Mouse (Mus musculus) limb, embryonic 13.5 days (tissue): ENCODE measurements around the gene Cnot6. TPM values are rescaled to one million over a fixed set of nuclear protein-coding genes. Genes with fewer than 3 reads are reported as not detected.

ENCODE experiments used
- ATAC-seq: fragments of 200-750 bp; cut with Nextera tagmentation; 2 replicates; pipeline ENCODE4 v1.8.0; 2017; ENCODE audit warnings: low read depth, moderate number of reproducible peaks, moderate TSS enrichment; ENCODE audit not compliant: low FRiP score
- H3K27ac ChIP-seq: fragments of 300-500 bp; sonication (generic); 2 replicates; pipeline ENCODE4 v1.5.1; 2015; ENCODE audit warnings: inconsistent platforms, mild to moderate bottlenecking, moderate library complexity
- H3K27me3 ChIP-seq: fragments of 300-500 bp; sonication (generic); 2 replicates; pipeline ENCODE4 v1.6.1; 2015; ENCODE audit warnings: mild to moderate bottlenecking, inconsistent platforms
- H3K36me3 ChIP-seq: fragments of 300-500 bp; sonication (generic); 2 replicates; pipeline ENCODE4 v1.6.1; 2015; ENCODE audit warnings: inconsistent platforms, mild to moderate bottlenecking, moderate library complexity
- H3K4me1 ChIP-seq: fragments of 300-500 bp; sonication (generic); 2 replicates; pipeline ENCODE4 v1.6.1; 2015; ENCODE audit warnings: inconsistent platforms
- H3K4me2 ChIP-seq: fragments of 300-500 bp; sonication (generic); replicated peaks from 2 replicates; pipeline ENCODE4 v1.6.1; 2015; ENCODE audit warnings: inconsistent platforms, mild to moderate bottlenecking, moderate library complexity
- H3K4me3 ChIP-seq: fragments of 300-500 bp; sonication (generic); 2 replicates; pipeline ENCODE4 v1.5.1; 2015; ENCODE audit warnings: moderate library complexity, mild to moderate bottlenecking, inconsistent platforms
- H3K9ac ChIP-seq: fragments of 300-500 bp; sonication (generic); 2 replicates; pipeline ENCODE4 v1.6.1; 2015; ENCODE audit warnings: mild to moderate bottlenecking, inconsistent platforms
- H3K9me3 ChIP-seq: fragments of 300-500 bp; sonication (generic); 2 replicates; pipeline ENCODE4 v1.6.1; 2016; ENCODE audit warnings: inconsistent platforms
- WGBS: fragments of 180-500 bp; shearing (Covaris S2); methylation state at CpG from one replicate; pipeline ENCODE4 v1.1.7; 2015; 5-methylcytosine and 5-hydroxymethylcytosine counted together
- polyA plus RNA-seq: library from polyadenylated mRNA; unstranded; fragments of >200 nt; fragmentation: Nextera tagmentation; extraction: Ambion mirVana; gene quantifications from 2 replicates; pipeline ENCODE4 v1.2.1, GENCODE M21; 2015

Cnot6 gene
- polyA plus RNA-seq, 1 experiment from 2014 or later = 64.8 TPM

DNA sequence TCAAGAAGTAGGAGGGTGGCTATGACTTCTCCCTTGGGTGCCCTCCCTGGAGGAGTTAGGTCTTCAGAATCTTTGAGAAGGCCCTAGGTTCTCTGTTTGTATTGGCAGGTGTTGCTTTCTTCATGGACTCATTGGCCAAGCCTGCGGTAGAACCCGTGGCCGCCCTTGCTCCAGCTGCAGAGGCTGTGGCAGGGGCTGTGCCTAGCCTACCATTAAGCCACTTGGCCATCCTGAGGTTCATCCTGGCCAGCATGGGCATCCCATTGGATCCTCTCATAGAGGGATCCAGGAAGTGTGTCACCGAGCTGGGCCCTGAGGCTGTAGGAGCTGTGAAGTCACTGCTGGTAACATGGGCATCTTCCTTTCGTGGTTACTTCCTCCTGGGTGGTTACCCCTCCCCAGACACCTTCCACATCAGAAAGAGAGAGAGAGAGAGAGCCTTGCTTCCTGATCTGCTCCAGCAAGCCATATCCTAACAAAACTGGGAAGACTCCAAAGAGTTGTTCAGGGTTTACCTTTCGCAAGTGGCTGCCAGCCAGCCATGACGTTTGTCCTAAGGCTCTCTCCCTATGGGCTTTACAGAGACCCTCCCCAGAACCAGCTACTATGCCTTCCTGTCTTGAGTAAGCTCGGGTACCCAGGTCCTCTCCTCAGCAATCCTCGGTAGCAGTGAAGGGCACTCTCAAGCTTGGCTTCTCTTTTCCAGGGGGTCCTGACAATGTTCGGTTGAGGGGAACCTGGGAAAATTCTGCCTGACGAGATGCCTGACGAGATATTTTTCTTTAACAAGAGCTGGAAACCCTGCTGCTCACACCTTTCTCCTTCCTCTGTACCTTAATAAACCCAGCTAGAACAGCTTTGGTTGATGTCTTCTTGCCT is 48.0 kb downstream of the Cnot6 start:
- no peaks in the 10 kb centered on the region for H3K9me3 ChIP-seq
- H3K4me2 ChIP-seq = no peak overlapping the region
- no peak overlapping the region for H3K9ac ChIP-seq
- ATAC-seq = no peak
- no peaks in the 10 kb centered on the region for H3K4me1 ChIP-seq
- H3K4me3 ChIP-seq = no peak overlapping the region
- WGBS = 77% methylated on average over 12 of the region's 12 CpGs
- H3K27me3 ChIP-seq = no peaks in the 10 kb centered on the region
- peaks cover 12% of the 10 kb centered on the region for H3K36me3 ChIP-seq
- no peak overlapping the region for H3K27ac ChIP-seq

DNA sequence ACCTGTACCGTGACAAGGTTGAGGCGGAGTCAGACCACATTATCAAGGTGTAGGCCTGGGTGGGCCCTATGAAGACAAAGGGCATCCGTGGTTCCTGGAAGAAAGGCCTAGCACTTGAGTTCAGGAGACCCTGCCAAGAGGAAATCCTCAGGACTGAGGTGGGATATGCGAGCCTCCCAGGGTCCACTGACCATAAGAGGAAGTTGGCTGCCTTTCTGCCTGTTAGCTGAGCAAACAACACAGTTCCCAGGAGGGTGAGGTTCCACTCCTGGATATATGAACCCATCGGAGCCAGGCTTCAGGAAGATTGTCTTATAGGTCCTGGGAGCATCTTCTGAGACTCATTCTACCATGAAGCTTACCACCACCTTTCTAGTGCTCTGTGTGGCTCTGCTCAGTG is 49.2 kb downstream of the Cnot6 start, which contains the start of gene Scgb3a1:
TSS of gene Scgb3a1 (plus strand) at position 301 of the 400 bp plus-strand sequence.
- H3K27ac ChIP-seq = no peak within 1 kb of the TSS
- ATAC-seq = no peak
- H3K9ac ChIP-seq = no peak within 1 kb of the TSS
- H3K27me3 ChIP-seq = no peaks in the 10 kb centered on the region
- H3K9me3 ChIP-seq = no peaks in the 10 kb centered on the region
- 85% methylated on average over 5 of the region's 5 CpGs for WGBS
- H3K4me1 ChIP-seq = no peaks in the 10 kb centered on the region
- no peak within 1 kb of the TSS for H3K4me3 ChIP-seq
- H3K36me3 ChIP-seq = peaks cover 2% of the 10 kb centered on the region
- no peak within 1 kb of the TSS for H3K4me2 ChIP-seq

DNA sequence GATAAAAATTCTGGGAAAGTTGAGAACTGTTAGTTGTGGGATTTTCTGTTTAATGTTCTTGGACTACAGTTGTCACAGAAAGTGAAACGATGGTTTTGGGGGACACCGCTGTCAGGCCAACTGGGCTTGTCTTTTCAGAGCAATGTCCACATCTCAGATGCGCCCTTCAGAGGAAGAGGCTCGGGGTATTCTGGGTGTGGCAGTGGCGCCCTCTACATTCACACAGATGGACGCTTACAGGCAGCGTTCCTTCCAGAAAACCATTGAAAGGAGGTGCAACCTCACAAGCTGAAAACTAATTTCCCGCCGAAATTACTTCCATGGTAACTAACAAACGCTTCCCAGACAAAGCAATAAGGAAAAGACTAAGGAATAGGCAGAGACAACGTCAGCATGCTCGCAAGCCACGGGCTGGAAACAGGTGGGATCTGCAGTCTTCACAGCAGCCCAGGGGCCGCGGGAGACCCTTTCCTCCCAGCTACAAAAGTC is 50.2 kb downstream of the Cnot6 start:
- no peak overlapping the region for H3K4me3 ChIP-seq
- WGBS = 55% methylated on average over 15 of the region's 15 CpGs
- no peaks in the 10 kb centered on the region for H3K9me3 ChIP-seq
- H3K27ac ChIP-seq = no peak overlapping the region
- no peaks in the 10 kb centered on the region for H3K36me3 ChIP-seq
- no peak for ATAC-seq
- no peak overlapping the region for H3K4me2 ChIP-seq
- no peaks in the 10 kb centered on the region for H3K4me1 ChIP-seq
- H3K27me3 ChIP-seq = no peaks in the 10 kb centered on the region
- no peak overlapping the region for H3K9ac ChIP-seq

DNA sequence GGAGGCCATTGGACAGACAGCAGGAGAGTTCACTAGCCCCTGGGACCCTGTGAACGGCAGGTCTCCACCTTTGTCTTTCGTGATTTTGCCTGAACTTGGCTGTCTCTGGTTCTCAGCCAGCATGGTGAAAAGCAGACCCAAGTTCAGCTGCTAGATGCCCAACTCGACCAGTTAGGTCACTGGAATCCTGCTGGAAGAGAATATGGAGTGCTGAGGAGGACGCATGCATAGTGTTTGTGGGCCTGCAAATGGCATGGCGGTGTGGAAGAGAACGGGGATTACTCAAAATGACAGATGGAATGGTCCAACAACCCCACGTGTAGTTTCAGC is 53.1 kb downstream of the Cnot6 start:
- Histone ChIP-seq H3K27ac (no peak overlapping the region), H3K36me3 (no peaks in the 10 kb centered on the region), H3K9ac (no peak overlapping the region), H3K4me3 (no peak overlapping the region), H3K27me3 (no peaks in the 10 kb centered on the region), H3K9me3 (no peaks in the 10 kb centered on the region), H3K4me2 (no peak overlapping the region), H3K4me1 (no peaks in the 10 kb centered on the region)
- no peak for ATAC-seq
- WGBS = 70% methylated on average over 7 of the region's 7 CpGs

DNA sequence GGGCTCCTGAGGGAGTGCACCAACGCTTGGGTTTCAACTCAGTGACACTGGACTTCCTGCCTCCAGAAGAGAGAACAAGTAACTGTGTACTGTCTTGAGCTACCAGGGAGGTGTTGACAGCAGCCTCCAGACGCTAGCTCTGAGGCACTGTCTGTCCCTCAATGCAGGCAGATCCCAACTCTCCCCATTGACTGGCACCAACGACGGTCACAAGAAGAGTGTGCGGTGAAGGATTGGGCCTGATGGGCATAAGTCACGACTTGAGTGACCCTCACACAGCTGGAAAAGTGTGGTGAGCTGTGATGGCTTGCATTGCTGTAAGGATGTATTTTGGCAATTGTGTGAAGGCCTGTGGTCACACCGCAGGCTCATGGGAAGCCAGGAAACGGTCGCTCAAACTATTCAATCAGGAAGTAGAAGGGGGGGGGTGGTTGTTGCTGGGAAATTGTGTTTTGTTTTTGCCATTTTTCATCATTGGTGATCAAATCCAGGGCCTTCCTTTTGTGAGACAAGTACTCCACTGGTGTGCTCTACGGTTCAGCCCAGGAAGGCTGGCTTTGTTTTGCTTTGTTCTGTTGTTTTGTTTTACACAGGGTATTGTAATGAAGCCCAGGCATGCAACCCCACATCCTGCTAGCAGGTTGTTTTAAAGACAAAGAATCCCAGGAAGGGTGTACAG is 53.6 kb downstream of the Cnot6 start:
- 79% methylated on average over 10 of the region's 10 CpGs for WGBS
- H3K9me3 ChIP-seq = no peaks in the 10 kb centered on the region
- no peak overlapping the region for H3K4me2 ChIP-seq
- no peak overlapping the region for H3K4me3 ChIP-seq
- ATAC-seq = no peak
- no peaks in the 10 kb centered on the region for H3K36me3 ChIP-seq
- no peak overlapping the region for H3K27ac ChIP-seq
- H3K4me1 ChIP-seq = no peaks in the 10 kb centered on the region
- H3K27me3 ChIP-seq = no peaks in the 10 kb centered on the region
- no peak overlapping the region for H3K9ac ChIP-seq

DNA sequence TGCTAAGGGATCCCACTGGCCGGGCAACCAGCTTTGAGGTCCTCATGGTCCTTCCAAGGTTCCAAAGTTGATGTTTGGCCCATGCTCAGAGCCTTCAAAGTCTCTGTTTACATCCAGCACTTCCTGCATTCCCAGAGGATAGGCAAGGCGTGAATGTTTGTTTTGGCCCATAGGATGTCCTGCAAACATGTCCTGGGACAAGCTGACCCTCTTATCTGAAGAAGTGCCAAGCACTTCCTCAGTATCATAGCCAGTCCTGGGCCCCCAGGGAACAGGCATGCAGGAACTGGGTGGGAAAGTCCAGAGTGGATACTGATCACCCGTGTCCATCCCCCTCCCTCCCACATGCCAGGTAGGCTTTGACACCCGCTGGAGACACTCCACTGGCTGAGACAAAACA is 54.5 kb downstream of the Cnot6 start:
- Histone ChIP-seq H3K27me3 (no peaks in the 10 kb centered on the region), H3K9me3 (no peaks in the 10 kb centered on the region), H3K27ac (no peak overlapping the region), H3K9ac (no peak overlapping the region), H3K4me1 (peaks cover 2% of the 10 kb centered on the region), H3K36me3 (no peaks in the 10 kb centered on the region), H3K4me2 (no peak overlapping the region), H3K4me3 (no peak overlapping the region)
- ATAC-seq = no peak
- WGBS = 77% methylated on average over 4 of the region's 4 CpGs

DNA sequence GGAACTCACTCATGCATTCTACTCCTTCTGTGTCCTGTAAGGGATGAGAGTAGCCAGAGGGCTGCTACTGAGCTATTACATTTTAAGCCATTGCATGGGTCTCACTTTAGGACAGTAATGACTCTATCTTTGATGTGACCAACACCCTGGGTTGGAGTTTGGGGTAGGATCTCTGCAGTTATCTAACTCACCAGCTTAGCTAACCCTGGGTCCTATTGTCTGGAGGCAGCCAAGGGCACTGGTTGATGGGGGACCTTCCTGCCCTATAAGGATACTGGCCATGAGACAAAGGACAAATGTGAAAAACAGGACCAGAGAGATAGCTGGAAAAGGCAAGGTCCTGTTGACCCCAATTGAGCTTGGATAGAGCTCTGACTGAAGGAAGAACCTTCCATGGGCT is 57.0 kb downstream of the Cnot6 start:
- ATAC-seq = no peak
- Histone ChIP-seq H3K36me3 (no peaks in the 10 kb centered on the region), H3K27ac (no peak overlapping the region), H3K9me3 (no peaks in the 10 kb centered on the region), H3K4me1 (peaks cover 13% of the 10 kb centered on the region), H3K9ac (no peak overlapping the region), H3K4me2 (no peak overlapping the region), H3K27me3 (no peaks in the 10 kb centered on the region), H3K4me3 (no peak overlapping the region)

DNA sequence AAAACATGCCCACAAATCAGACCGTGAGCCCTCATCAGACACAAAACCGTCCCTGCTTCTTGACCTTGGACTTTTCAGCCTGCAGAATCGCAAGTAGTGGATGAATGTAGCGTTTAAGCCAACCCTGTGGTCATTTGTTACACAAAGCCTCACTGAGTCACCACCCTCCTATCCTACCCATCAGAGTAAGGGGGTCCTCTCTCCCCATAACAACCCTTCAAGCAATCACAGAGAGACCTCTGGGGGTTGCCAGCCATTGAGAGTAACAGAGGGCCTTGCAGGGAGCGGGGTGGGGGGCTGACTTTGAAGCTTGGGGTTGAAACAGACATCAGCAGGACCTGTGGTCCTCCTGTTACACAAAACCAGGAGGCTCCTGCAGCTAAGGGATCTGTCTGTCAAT is 57.9 kb downstream of the Cnot6 start:
- no peak for ATAC-seq
- Histone ChIP-seq H3K9ac (no peak overlapping the region), H3K27me3 (no peaks in the 10 kb centered on the region), H3K4me3 (no peak overlapping the region), H3K9me3 (no peaks in the 10 kb centered on the region), H3K4me2 (no peak overlapping the region), H3K27ac (no peak overlapping the region), H3K36me3 (no peaks in the 10 kb centered on the region), H3K4me1 (peaks cover 18% of the 10 kb centered on the region)
- WGBS = 89% methylated on average over 5 of the region's 5 CpGs

DNA sequence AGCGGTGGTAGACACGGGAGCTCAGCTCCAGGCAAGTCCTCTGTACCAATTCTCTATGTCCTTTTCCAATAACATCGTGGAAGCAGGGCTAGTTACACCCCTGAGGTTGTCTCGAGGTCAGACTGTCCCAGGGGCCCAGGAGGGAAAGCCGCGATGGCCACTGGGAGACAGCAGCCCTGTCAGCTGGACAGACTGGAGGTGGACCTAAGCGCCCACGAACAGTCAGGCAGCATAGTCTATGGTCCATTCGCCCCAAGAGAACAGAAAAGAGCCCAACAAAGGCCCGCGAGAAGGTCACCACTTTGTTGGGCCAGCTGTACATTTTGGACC is 59.5 kb downstream of the Cnot6 start:
- Histone ChIP-seq H3K4me1 (peaks cover 18% of the 10 kb centered on the region), H3K4me3 (no peak overlapping the region), H3K9ac (no peak overlapping the region), H3K36me3 (no peaks in the 10 kb centered on the region), H3K9me3 (no peaks in the 10 kb centered on the region), H3K27me3 (no peaks in the 10 kb centered on the region), H3K4me2 (peak overlapping the region; percentile 46), H3K27ac (no peak overlapping the region)
- 42% methylated on average over 11 of the region's 11 CpGs for WGBS
- ATAC-seq = no peak; the same call in 1 of the 2 replicates

DNA sequence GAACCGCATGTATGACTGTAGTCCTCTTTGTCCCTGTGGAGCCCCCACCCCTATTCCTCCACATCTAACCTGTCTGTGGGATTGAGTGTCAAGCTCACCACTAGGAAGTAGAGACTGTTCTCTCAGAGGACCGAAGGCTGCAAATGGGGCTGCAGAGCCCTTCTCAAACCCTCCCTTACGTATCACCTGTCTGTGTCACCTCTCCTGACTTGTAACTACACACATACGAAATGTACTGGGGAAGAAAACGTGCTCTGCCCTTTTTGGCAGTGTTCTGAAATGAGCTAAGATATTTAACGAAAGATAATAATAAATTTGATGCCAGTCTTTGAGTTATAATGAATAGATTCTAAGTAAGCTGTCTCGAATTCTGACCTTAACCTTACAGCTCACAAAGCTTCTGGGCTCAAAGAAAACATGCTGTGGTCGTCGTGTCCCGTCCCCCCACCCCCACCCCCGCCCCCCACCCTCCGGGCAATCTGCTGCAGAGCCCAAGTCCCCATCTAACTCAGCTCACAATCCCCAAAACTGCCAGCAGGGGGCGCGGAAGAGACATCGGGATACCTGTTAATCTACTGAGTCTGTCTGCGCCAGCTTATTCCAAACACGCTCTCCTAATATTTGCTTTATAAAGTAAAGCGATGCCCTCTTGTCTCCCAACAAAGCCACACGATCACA is 60.0 kb downstream of the Cnot6 start:
- peak; percentile 74; the same call in 1 of the 2 replicates for ATAC-seq
- Histone ChIP-seq H3K27ac (no peak overlapping the region), H3K4me1 (peaks cover 18% of the 10 kb centered on the region), H3K4me2 (peak overlapping the region; percentile 46), H3K27me3 (no peaks in the 10 kb centered on the region), H3K36me3 (no peaks in the 10 kb centered on the region), H3K9me3 (no peaks in the 10 kb centered on the region), H3K9ac (no peak overlapping the region), H3K4me3 (no peak overlapping the region)
- 25% methylated on average over 19 of the region's 19 CpGs for WGBS

DNA sequence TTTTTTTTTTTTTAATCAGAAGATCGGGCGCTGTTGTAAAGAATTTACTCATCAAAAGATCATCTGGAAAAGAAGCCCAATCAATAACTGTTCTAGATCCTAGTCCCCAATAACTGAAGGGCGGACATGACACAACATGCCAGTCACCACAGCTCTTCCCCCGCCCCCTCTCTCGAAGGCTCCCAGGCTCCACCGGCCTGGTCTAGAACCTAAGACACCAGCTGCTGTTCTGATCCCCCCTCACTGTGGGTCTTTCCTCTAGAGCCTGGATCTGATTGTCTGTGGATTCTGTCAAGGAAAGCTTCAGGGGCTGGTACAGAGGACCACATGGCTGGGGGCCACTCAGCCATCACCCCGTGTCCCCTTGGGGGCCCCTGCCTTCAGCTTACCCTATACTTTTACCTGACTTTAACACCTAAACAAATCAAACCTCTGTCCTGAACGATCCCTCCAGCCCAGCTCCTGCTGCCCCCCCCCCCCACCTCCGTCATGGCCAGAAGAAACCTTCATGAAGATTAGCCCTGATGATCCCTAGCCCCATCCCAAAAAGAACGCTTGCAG is 60.7 kb downstream of the Cnot6 start:
- Histone ChIP-seq H3K4me1 (peaks cover 18% of the 10 kb centered on the region), H3K9ac (no peak overlapping the region), H3K4me3 (no peak overlapping the region), H3K9me3 (no peaks in the 10 kb centered on the region), H3K36me3 (no peaks in the 10 kb centered on the region), H3K27me3 (no peaks in the 10 kb centered on the region), H3K27ac (no peak overlapping the region), H3K4me2 (no peak overlapping the region)
- no peak for ATAC-seq
- 80% methylated on average over 10 of the region's 10 CpGs for WGBS
